Mouse (Mus musculus) spleen, adult 2 months (tissue): ENCODE data around the gene Tcstv3. TPM values are rescaled to one million over a fixed set of nuclear protein-coding genes. Genes with fewer than 3 reads are reported as not detected.
A peak's percentile ranks its signal among the peaks of the same experiment; 100 is the strongest.
"Not testable (repeated sequence)": the region's sequence is repeated elsewhere in the genome, so short reads cannot be mapped to it uniquely, and the experiment has no call there.

Source experiments
- DNase-seq, 2 experiments: peaks; one replicate each; pipeline versions ENCODE4 v3.0.0 to v3.0.0-alpha.2; 2012 to 2021; ENCODE audit warnings: low spot score in 2 of 2, low read depth in 1 of 2
- H3K27ac ChIP-seq: fragments of 200-500 bp; 2 replicates; pipeline ENCODE4 v1.5.1; 2012; ENCODE audit warnings: low read length, inconsistent platforms; ENCODE audit not compliant: insufficient read depth
- H3K27me3 ChIP-seq: fragments of 200-500 bp; 2 replicates; pipeline ENCODE4 v1.6.1; 2012; ENCODE audit warnings: mild to moderate bottlenecking, moderate library complexity, low read length, inconsistent platforms; ENCODE audit not compliant: control insufficient read depth, insufficient read depth
- H3K36me3 ChIP-seq: fragments of 200-500 bp; 2 replicates; pipeline ENCODE4 v1.6.1; 2012; ENCODE audit warnings: mild to moderate bottlenecking, low read length, inconsistent platforms; ENCODE audit not compliant: control insufficient read depth, insufficient read depth
- H3K4me1 ChIP-seq: fragments of 200-500 bp; 2 replicates; pipeline ENCODE4 v1.6.1; 2011; ENCODE audit warnings: inconsistent platforms; ENCODE audit not compliant: control insufficient read depth, insufficient read depth, insufficient read length
- H3K4me3 ChIP-seq: fragments of 200-500 bp; 2 replicates; pipeline ENCODE4 v1.5.1; 2011; ENCODE audit warnings: mild to moderate bottlenecking, inconsistent platforms; ENCODE audit not compliant: insufficient read depth, insufficient read length; ENCODE audit errors: extremely low read depth
- CTCF ChIP-seq: fragments of 200-500 bp; IDR thresholded peaks from 2 replicates; pipeline ENCODE4 v1.5.1; 2011; ENCODE audit warnings: mild to moderate bottlenecking, inconsistent platforms; ENCODE audit not compliant: insufficient read depth, insufficient read length, insufficient replicate concordance; ENCODE audit errors: extremely low read depth
- POLR2A ChIP-seq: fragments of 200-500 bp; IDR thresholded peaks from 2 replicates; pipeline ENCODE4 v1.6.1; 2011; ENCODE audit warnings: low read depth, low read length, inconsistent platforms
- WGBS: fragments of 180-500 bp; shearing (Covaris S2); methylation state at CpG from one replicate; pipeline ENCODE4 v1.1.7; 2018; 5-methylcytosine and 5-hydroxymethylcytosine counted together
- polyA plus RNA-seq: library from polyadenylated mRNA; depleted of rRNA; stranded (reverse); fragments of >200 nt; gene quantifications from 2 replicates; pipeline ENCODE4 v1.2.3, GENCODE M21; 2012; rRNA removed

Tcstv3 gene
- not detected in 2 replicates for polyA plus RNA-seq

DNA sequence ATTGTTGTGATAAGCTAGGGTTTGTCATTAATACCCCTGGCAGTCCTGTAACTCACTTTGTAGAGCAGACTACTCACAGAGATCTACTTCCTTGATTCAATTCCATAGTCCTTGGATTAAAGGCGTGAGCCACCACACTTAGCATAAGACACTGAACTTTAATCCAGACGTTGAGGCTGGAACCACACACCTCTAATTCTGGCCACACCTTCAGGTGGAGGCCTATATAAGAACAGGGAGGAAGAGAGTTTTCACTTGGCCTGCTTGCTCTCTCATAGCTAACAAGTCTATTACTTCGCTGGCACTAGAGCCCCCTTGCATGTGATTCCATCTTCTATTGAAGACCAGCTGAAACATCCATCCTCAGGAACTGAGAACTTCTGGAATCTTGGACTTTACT lies at the start of gene Tcstv3:
Gene Tcstv3 (plus strand): TSS at position 301 of the 400 bp plus-strand sequence.
- H3K4me3 ChIP-seq, DNase-seq, H3K4me1 ChIP-seq, H3K36me3 ChIP-seq, H3K27me3 ChIP-seq, H3K27ac ChIP-seq: not testable (repeated sequence)
- 78% methylated on average over 3 of the region's 3 CpGs for WGBS

DNA sequence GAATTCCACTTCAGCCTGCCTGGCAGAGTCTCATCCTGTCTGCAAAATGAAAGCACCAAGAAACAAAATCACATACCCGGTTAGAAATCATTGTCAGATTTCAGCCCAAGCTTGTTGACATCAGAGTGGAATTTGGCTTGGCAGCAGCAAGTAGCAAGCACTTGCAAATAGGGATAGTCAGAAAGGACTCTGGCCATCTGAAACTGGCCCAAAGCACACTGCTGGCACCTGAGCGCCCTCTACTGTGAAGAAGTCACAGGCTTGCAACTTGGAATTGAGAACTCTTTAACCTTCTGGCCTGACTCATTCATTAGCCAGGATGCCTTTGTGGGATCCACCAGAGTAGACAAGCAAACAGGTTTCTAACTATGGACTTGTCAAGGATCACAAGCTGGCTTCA lies 38.8 kb upstream of the Tcstv3 start:
- not testable (repeated sequence) for H3K4me3 ChIP-seq, H3K4me1 ChIP-seq, H3K36me3 ChIP-seq, H3K27me3 ChIP-seq, H3K27ac ChIP-seq, DNase-seq
- WGBS = 36% methylated on average over 2 of the region's 2 CpGs

DNA sequence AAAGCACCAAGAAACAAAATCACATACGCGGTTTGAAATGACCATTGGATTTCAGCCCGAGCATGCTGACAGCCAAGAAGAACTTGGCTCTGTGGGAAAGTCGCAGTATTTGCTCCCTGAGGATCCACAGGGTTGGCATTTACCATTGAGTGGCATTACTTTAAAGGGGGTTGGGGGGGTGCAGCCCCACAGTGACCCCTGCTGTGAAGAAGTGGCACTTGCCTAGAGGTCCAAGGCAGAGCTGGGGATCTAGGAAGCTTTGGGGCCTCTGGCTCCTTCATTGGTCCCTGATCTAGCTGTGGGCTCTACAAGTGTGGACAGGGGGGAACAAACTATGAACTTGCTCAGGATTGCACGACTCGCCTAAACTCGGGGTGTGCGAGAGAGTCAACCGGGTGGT lies 37.9 kb upstream of the Tcstv3 start:
- Histone ChIP-seq H3K36me3 (no peaks in the 10 kb centered on the region), H3K4me3 (no peak overlapping the region), H3K27ac (no peak overlapping the region), H3K4me1 (no peaks in the 10 kb centered on the region), H3K27me3 (no peaks in the 10 kb centered on the region)
- DNase-seq = no peak
- WGBS = 88% methylated on average over 9 of the region's 9 CpGs
- TF ChIP-seq POLR2A = no peak
- TF ChIP-seq CTCF = no peak

DNA sequence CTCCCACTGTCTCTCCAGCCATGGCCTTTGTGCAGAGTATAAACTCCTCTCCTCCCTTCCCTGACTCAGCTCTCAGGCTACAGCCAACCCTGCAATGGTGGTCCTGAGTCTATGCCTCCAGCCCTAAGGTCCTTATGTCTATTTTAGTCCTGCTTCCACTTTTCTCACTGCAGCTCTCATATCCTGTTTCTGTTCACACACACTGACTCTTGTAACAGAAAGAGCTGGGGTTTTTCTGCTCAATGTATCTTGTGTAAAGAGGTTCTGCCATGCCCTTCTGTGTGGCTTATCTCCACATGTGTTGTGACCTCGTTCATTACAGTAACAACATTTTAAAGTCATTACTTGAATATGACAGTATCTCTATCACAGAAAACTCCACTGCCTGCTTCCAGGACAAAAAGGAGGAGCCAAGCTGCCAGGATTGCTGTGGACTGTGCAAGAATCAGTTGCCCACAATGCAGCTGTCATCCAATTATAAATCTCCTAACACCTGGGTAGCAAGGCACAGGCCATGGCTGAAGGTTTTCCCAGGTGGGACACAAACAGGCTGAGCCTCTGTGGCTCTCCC lies 17.3 kb upstream of the Tcstv3 start:
- H3K27ac ChIP-seq = peak overlapping the region; percentile 99
- no peak overlapping the region for H3K4me3 ChIP-seq
- H3K4me1 ChIP-seq = peaks cover 11% of the 10 kb centered on the region
- WGBS = 5% methylated on average over 1 of the region's 1 CpGs
- TF ChIP-seq POLR2A (no peak), CTCF (no peak)
- no peaks in the 10 kb centered on the region for H3K27me3 ChIP-seq
- H3K36me3 ChIP-seq = 0 out of 2 replicates have a peak, but pooled peaks cover 2% of the 10 kb centered on the region
- no peak for DNase-seq

DNA sequence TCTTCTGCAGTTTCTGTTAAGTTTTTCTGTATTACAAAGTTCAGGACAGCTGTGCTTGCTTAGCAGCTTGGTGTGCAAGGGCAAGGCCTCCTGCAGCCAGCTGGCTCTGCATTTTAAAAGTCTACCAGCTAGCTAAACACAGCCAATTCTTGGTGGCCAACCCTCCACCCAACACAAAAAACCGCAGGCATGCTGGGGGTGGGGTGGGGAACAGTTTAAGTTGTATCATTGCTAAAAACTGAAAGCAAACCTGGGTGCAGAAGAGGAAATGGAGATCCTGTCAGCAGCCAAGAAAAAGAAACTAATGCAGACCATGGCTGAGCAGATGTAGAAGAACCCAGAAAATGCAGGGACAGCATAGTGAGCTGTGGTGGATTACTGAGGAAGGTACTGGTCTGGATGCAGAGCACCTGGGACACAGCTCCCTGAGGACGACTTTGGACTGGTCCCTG lies 16.7 kb upstream of the Tcstv3 start, which contains the start of gene BC147527:
Gene BC147527 (plus strand): TSS at position 402 of the 452 bp plus-strand sequence.
- H3K27me3 ChIP-seq = no peaks in the 10 kb centered on the region
- H3K36me3 ChIP-seq = 0 out of 2 replicates have a peak, but pooled peaks cover 2% of the 10 kb centered on the region
- TF ChIP-seq CTCF (no peak), POLR2A (no peak; the same call in 1 of the 2 replicates)

DNA sequence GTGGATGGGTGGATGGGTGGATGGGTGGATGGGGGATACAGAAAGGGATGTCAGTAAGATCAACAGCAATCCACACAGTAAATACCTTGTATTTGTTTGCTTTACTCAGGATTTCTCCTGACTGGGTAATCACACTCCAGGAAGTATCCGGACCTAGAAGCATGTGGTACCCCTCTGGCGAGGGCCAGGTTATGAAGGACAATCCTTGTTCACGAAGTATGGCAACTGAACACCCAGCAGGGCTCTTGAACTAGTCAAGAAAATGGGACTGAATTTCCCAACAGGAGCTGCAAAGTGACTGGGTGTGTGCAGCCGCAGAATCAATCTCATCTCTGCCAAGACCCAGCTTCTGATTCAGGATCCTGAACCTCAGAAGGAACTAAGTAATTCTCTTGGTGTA lies 15.8 kb upstream of the Tcstv3 start:
- WGBS = 78% methylated on average over 4 of the region's 4 CpGs
- Histone ChIP-seq H3K4me3 (peak overlapping the region; percentile 35), H3K27ac (peak overlapping the region; percentile 99)

More for the DNA sequence above, 16.7 kb upstream of the Tcstv3 start, which contains the start of gene BC147527:
- WGBS = 4% methylated on average over 2 of the region's 2 CpGs
- peak within 1 kb of the TSS; percentile 60 for H3K4me3 ChIP-seq
- H3K4me1 ChIP-seq = peaks cover 11% of the 10 kb centered on the region
- DNase-seq = peak; percentile 38 to 71
- H3K27ac ChIP-seq = peak within 1 kb of the TSS; percentile 99

DNA sequence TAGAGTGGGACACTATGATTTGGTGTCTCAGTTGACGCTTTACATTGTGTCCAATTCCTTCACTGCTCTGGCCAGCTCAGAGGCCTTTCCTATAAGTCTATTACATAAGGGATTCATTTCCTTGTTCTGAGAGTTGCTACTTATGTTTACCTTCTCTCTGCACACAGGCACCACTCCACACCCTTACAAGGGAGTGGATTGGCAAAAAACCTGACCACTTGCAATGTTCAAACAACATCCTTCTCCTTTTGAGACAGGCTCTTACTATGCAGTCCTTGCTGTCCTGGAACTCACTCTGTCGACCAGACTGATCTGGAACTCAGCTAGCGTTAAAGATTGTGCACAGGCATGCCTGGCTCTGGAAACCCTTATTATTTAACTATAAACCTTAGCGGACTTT lies 5.9 kb upstream of the Tcstv3 start:
- no peak for DNase-seq
- Histone ChIP-seq H3K4me1 (no peaks in the 10 kb centered on the region), H3K36me3 (peaks cover 7% of the 10 kb centered on the region; the same call in 1 of the 2 replicates), H3K27me3 (no peaks in the 10 kb centered on the region), H3K27ac (no peak overlapping the region), H3K4me3 (no peak overlapping the region)
- 76% methylated on average over 4 of the region's 4 CpGs for WGBS
- TF ChIP-seq CTCF = no peak
- TF ChIP-seq POLR2A = no peak

More for the DNA sequence above, 15.8 kb upstream of the Tcstv3 start:
- no peaks in the 10 kb centered on the region for H3K27me3 ChIP-seq
- TF ChIP-seq POLR2A (no peak), CTCF (no peak)
- peaks cover 11% of the 10 kb centered on the region for H3K4me1 ChIP-seq
- peaks cover 4% of the 10 kb centered on the region; the same call in 1 of the 2 replicates for H3K36me3 ChIP-seq
- no peak for DNase-seq
